Mouse (Mus musculus): Measurements from ENCODE around the gene Spry1.

Gene Spry1

DNA sequence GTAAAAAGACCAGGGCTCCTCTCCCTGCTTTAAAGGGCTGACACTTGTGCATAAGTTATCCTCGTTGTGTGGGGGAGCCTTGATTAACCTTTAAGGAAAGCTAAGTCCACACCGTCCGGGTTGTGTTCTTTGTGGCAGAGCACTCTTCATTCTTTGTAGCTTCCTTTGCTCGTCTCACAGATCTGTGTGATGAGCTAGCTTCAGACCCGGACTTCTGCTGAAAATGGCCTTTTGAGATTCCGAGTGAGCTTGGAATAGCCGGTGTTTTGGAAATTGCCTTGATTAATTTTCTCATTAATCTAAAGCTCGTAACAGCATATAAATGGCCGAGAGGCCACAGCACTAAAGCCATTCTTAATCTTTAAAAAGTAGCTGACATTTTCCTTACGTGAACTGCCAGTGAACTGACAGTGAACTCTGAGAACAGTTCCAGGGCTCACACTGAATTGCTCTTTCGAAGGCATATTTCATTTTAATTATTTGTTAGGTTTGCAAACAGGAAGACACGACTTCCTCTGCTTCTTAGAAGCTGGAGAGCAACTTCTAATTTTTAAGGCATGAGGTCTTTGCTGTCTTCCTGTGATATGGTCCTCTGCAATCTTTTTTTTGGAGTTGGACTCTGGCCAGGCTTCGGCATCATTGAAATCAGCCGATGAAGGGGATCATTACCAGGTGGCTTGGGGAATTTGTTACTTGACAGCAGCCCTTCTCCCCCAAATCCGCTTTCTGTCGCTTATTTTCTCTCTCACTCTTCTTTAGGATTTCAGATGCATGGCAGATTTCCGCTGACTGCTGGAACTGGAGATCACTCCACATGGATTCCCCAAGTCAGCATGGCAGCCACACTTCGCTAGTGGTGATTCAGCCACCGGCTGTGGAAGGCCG, 2.3 kb downstream of the Spry1 start:
- no peak for DNase-seq (ENCODE audit: low spot score in 2 of 2)

DNA sequence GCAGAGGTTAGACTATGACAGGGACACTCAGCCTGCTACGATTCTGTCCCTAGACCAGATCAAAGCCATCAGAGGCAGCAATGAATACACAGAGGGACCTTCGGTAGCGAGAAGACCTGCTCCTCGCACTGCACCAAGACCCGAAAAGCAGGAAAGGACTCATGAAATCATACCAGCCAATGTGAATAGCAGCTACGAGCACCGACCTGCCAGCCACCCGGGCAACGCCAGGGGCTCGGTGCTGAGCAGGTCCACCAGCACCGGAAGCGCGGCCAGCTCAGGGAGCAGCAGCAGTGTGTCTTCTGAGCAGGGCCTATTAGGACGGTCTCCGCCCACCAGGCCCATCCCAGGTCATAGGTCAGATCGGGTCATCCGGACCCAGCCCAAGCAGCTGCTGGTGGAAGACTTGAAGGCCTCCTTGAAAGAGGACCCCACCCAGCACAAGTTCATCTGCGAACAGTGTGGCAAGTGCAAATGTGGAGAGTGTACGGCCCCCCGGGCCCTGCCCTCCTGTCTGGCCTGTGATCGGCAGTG, 3.0 kb downstream of the Spry1 start:
- no peak for DNase-seq (ENCODE audit: low spot score in 2 of 2)

DNA sequence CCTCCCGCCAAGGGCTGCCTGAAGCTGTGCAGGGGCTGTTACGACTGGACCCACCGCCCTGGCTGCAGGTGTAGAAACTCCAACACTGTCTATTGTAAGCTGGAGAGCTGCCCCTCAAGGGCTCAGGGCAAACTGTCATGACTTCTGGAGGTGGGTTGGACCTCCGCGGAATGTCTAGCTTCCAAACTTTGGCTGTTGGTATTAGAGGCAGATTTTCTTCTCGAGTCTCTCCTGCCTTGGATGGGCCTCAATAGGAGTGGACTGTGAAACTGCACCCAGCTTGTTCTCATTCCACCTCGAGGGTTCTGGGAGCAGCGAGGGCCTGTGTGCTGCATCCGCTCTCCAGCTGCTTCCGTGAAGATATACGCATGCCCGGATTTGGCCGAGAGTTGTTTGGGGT, 3.7 kb downstream of the Spry1 start:
- no peak for DNase-seq (ENCODE audit: low spot score in 2 of 2)

- DNase-seq (ENCODE audit: low spot score in 2 of 2): no peak
Measured at GRCm38 (mm10) chr3:37643903-37644302, 4.2 kb downstream of the Spry1 start.

DNA sequence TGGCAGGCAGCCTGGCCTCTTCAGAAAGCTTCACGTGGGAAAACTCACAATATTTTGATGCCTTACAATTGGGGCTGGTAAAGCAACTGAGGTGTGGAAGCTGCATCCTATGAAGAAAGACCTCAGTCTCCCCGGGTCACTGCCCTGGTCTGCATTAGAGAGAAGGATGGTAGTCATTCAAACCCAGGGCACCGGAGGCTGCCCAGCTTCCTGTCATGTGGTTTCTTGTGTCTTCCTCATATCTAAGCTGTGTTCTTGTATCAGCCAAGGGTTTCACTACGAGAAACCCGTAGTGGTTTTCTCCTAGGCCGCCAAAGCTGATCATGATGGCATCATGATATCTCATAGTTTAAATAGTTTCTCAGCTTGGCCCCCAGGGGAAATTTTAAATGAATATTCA, 5.3 kb downstream of the Spry1 start:
- DNase-seq (ENCODE audit: low spot score in 2 of 2): no peak

- no peak for DNase-seq (ENCODE audit: low spot score in 2 of 2)
Measured at GRCm38 (mm10) chr3:37646221-37646620, 6.5 kb downstream of the Spry1 start.

- no peak for DNase-seq (ENCODE audit: low spot score in 2 of 2)
Measured at GRCm38 (mm10) chr3:37647225-37647624, 7.5 kb downstream of the Spry1 start.

- DNase-seq (ENCODE audit: low spot score in 2 of 2): no peak
Measured at GRCm38 (mm10) chr3:37648244-37648643, 8.5 kb downstream of the Spry1 start.

DNA sequence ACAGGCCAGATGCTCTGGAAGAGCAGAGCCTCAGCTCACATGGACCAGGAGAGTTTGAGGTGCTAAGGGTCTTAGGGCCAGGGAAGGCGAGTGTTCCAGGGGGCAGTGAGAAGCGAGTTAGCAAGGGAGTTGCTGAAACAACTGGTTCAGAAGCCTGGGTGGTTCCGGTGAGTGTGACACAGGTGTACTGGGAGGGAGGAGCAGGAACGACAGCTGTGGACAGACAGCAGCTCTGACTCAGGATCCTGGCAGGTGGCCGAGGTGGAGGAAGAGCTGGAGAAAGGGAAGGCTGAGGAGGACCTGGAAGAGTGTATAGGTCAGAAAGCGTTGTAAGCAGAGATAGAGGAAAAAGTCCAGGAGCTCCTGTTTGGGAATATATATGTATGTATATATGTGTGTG, 9.5 kb downstream of the Spry1 start:
- no peak for DNase-seq (ENCODE audit: low spot score in 2 of 2)

GRCm38 (mm10) chr3:37652537-37652936, 12.8 kb downstream of the Spry1 start:
- no peak for DNase-seq (ENCODE audit: low spot score in 2 of 2)

DNA sequence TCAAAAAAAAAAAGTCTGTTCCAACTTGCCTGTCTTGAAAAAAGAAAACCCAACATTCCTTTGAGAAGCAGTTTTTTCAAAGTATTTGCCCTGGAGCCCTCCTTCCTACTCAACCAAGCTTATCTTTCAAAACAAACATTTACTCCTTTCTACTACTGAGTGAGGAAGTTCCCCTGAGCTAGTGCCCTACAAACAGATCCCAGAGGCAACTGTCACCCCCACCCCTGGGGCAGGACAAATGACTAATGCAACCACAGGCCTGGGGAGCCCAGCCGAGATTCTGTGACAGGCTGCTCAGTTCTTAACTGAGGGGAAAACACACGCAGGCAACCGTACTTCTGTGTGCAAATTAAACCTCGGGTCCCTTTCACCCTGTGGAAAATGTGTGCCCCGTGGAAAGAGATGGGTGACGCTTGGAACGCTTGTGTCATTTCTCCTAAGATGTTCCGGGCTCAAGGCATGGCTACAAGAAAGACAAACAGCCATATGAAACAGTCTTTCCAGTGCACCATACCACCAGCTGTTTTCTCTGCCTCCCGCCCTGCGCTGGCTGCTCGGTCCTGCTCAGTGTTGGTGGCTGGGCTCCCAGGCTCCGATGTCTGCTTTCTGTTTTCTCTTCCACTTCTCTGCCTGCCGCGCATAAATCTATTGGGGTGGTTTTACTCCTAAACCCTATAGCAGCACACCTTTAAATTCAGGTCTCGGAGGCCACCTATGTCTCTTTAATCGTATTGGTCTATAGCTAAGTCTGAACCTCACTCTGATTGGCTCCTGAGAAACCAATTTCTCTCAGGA, 14.4 kb downstream of the Spry1 start:
- DNase-seq (ENCODE audit: low spot score in 2 of 2): peak in 1 of 2 experiments; percentile 19

DNA sequence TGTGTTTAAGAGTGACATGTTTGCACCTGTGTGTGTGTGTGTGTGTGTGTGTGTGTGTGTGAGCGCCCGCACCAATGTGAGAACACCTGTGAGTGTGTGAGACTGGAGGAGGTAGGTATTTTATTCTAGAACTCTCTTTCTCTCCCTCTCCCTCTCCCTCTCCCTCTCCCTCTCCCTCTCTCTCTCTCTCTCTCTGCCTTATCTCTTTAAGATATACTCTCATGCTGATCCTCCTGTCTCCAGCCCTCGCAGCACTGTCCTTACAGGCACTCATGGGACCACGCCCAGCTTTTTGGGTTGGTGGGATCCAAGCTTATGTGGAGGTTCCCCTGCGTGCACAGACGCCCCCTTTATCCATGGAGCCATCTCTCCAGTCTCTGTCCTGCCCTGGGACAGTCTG, 15.0 kb downstream of the Spry1 start:
- DNase-seq (ENCODE audit: low spot score in 2 of 2): no peak

- DNase-seq (ENCODE audit: low spot score in 2 of 2): peak; percentile 24 to 32
Measured at GRCm38 (mm10) chr3:37655933-37656633, 16.3 kb downstream of the Spry1 start.

GRCm38 (mm10) chr3:37657009-37657408, 17.3 kb downstream of the Spry1 start:
- DNase-seq (ENCODE audit: low spot score in 2 of 2): no peak

DNA sequence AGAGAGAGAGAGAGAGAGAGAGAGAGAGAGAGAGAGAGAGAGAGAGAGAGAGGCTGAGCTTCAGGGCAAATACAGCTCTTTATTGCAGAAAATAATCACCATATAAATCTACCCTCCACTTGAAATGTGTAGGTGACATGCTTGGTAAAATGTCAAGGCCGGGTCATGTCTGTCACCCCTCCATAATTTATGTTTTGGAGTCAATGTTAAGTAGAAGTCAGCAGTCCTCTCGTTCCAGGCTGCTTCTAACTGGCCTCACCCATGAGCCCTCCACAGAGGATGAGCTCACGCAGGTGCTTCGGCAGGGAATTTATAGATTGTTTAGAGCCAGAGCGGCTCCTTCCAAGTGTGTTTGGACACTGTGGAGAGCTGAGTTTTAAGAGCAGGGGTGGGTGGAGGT, 18.4 kb downstream of the Spry1 start:
- no peak for DNase-seq (ENCODE audit: low spot score in 2 of 2)

GRCm38 (mm10) chr3:37659621-37660020, 19.9 kb downstream of the Spry1 start:
- no peak for DNase-seq (ENCODE audit: low spot score in 2 of 2)

DNA sequence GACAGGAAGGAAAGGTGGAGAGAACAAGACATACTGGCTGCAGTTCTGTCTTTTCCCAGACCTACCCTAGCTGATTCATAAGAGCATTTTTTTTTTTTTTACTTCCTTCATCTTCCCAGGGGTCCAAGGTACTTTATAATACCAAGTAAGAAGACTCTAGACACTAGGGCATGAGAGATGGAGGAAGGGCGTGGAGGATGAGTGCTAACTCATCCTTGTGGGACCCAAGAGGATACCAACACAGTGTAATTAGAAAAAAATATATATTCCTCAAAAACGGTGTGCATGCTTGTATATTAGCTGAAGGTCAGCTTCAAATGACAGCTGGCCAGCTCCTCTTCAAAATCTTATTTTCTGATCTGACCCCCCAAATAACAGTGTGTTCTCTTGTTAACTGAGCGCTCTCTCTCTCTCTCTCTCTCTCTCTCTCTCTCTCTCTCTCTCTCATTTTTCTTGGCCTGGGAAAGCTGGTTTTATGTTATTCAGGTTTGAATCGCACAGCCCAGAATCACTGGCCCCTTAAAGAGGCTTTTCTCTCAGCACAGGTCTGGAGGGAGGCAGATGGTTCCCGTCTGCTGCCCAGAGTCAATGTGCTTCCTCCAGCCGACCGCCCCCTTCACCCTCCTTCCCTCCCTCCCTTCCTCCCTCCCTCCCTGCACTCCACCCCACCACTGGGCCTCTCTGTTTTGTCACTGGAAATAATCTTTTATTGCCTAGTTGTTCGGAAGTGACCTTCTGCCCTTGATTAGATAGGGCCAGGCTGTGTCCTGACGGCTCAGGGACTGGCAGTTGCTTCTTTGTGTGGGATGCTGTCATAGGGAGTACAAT, 26.8 kb downstream of the Spry1 start:
- no peak for DNase-seq (ENCODE audit: low spot score in 2 of 2)

- DNase-seq (ENCODE audit: low spot score in 2 of 2): no peak
Measured at GRCm38 (mm10) chr3:37667119-37667467, 27.3 kb downstream of the Spry1 start.

DNA sequence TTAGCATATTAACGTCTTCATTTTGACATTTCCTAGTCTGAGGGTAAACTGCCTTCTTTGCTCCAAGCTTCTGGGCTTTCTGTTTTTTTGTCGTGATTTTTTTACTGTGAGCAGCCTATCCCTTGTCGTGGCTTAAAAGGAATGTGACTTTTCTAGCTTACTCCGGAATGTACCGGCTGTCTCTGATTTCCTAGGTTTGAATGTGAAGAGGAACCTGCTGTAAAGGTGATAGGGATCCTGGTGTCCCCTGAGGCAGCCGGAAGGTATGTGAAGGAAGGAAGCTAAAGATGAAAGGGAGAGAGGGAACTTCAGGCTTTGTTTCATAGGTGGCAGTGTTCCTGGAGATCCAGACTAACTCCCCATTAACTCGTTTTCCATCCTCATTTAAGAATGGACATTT, 28.0 kb downstream of the Spry1 start:
- DNase-seq (ENCODE audit: low spot score in 2 of 2): no peak

DNA sequence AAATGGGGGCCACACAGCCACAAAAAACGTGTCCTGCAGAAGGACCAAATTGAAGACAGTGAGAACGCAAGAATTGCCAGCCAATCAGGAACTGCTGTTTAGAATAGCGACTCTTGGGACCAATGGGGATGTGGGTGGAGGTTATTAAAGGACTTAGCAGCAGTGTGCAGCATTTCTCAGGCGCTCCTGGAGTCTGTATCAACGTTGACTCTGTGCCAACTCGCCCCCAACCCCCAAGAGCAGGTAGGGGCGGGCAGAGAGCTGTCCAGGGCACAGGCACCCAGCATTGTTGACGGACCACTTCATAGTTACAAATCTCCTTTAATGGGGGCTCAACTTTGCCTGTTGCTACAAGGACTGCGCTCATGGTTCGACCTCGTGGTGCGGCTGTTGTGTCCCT, 28.9 kb downstream of the Spry1 start:
- no peak for DNase-seq (ENCODE audit: low spot score in 2 of 2)

GRCm38 (mm10) chr3:37669100-37669499, 29.4 kb downstream of the Spry1 start:
- DNase-seq (ENCODE audit: low spot score in 2 of 2): no peak
